Mouse (Mus musculus): Measurements from ENCODE around the gene Hist1h4a. TPM values are rescaled to one million over a fixed set of nuclear protein-coding genes. Genes with fewer than 3 reads are reported as not detected.
"Not testable (repeated sequence)": the region's sequence is repeated elsewhere in the genome, so short reads cannot be mapped to it uniquely, and the experiment has no call there.

Hist1h4a gene
- polyA plus RNA-seq, 1 experiment from 2014 or later: 0.38 TPM

DNA sequence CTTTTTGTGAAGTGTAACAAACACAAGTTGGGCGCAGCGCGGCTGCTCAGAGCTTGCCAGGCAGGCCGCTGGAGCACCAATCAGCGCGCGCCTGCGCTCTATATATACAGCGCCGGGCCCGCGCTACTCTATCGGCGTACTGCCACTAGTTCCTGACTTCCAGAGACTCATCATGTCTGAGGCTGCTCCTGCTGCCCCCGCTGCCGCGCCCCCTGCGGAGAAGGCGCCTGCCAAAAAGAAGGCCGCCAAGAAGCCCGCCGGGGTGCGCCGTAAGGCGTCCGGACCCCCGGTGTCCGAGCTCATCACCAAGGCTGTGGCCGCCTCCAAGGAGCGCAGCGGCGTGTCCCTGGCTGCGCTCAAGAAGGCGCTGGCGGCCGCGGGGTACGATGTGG lies 22.4 kb downstream of the Hist1h4a start, which contains the start of gene Hist1h1c:
TSS of gene Hist1h1c (plus strand) at position 132 of the 392 bp plus-strand sequence.
- Histone ChIP-seq H3K4me2 (replicated peaks) (peak within 1 kb of the TSS; percentile 100), H3K36me3 (no peaks in the 10 kb centered on the region), H3K9ac (replicated peaks) (peak within 1 kb of the TSS; percentile 77), H3K4me3 (peak within 1 kb of the TSS; percentile 54), H3K4me1 (peaks cover 21% of the 10 kb centered on the region), H3K27me3 (no peaks in the 10 kb centered on the region), H3K9me3 (no peaks in the 10 kb centered on the region), H3K27ac (replicated peaks) (peak within 1 kb of the TSS; percentile 96)
- under 1% methylated on average over 38 of the region's 38 CpGs for WGBS
- peak; percentile 96 for ATAC-seq (replicated peaks)

DNA sequence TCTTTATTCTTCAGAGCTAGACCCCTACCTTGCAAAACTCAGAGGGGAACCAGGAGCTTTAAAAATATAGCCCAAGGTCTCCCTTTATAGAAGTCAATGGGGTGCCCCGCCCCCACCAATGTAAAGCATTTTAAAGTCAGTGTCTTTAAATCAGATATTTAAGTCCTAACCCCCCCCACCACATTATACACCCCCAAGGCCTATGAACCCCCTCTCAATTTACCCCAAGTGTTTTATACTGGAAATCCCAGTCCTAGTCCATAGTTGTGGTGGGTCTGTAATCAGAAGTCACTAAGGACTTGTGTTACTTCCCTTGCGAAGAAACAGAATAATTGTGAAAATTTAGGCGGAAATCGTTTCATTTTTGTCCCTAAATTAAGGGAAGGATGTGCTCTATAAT lies 23.0 kb downstream of the Hist1h4a start:
- ATAC-seq (replicated peaks): no peak
- peaks cover 21% of the 10 kb centered on the region for H3K4me1 ChIP-seq
- H3K4me3 ChIP-seq: peak overlapping the region; percentile 54; the same call in 1 of the 2 replicates

DNA sequence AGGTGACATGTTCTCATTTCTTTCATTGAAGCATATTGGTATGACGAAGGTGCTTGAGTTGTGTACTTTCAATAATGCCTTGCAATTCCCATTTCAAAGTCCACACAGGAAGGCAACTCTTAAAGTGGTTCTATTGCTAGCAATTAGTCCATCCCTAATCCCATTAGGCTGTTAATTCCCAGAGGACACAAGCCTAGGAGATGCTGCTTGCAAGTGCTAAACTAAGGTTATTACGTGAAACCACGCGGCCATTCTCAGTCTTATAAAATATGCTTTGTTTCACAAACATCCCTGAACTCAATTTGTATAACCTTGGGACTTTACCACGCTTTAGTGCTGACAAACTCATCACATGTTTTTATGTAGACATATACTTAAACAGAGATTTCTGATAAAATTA lies 23.9 kb downstream of the Hist1h4a start:
- no peak for ATAC-seq (replicated peaks)
- WGBS: 83% methylated on average over 5 of the region's 5 CpGs
- Histone ChIP-seq H3K9ac (replicated peaks) (no peak overlapping the region), H3K4me2 (replicated peaks) (no peak overlapping the region), H3K27ac (replicated peaks) (no peak overlapping the region), H3K4me3 (no peak overlapping the region), H3K4me1 (peaks cover 21% of the 10 kb centered on the region), H3K9me3 (no peaks in the 10 kb centered on the region), H3K27me3 (no peaks in the 10 kb centered on the region), H3K36me3 (no peaks in the 10 kb centered on the region)

More for the DNA sequence above, 23.0 kb downstream of the Hist1h4a start:
- Histone ChIP-seq H3K4me2 (replicated peaks) (peak overlapping the region; percentile 100), H3K9ac (replicated peaks) (peak overlapping the region; percentile 77), H3K36me3 (no peaks in the 10 kb centered on the region), H3K9me3 (no peaks in the 10 kb centered on the region), H3K27me3 (no peaks in the 10 kb centered on the region), H3K27ac (replicated peaks) (peak overlapping the region; percentile 96)
- WGBS: 21% methylated on average over 4 of the region's 4 CpGs

GRCm38 (mm10) chr13:23732156-23732804 lies 28.8 kb downstream of the Hist1h4a start:
- H3K36me3 ChIP-seq: no peaks in the 10 kb centered on the region
- H3K4me3 ChIP-seq: no peak overlapping the region
- no peaks in the 10 kb centered on the region for H3K9me3 ChIP-seq
- H3K9ac ChIP-seq (replicated peaks): no peak overlapping the region
- no peak overlapping the region for H3K4me2 ChIP-seq (replicated peaks)
- H3K27ac ChIP-seq (replicated peaks): no peak overlapping the region
- WGBS: 25% methylated on average over 8 of the region's 8 CpGs
- H3K4me1 ChIP-seq: no peaks in the 10 kb centered on the region
- H3K27me3 ChIP-seq: no peaks in the 10 kb centered on the region
- ATAC-seq (replicated peaks): peak; percentile 53; the same call in 1 of the 2 replicates

- Histone ChIP-seq H3K27ac (replicated peaks) (no peak overlapping the region), H3K4me1 (no peaks in the 10 kb centered on the region), H3K27me3 (no peaks in the 10 kb centered on the region), H3K9me3 (no peaks in the 10 kb centered on the region), H3K36me3 (no peaks in the 10 kb centered on the region), H3K4me3 (no peak overlapping the region), H3K4me2 (replicated peaks) (no peak overlapping the region), H3K9ac (replicated peaks) (no peak overlapping the region)
- no peak for ATAC-seq (replicated peaks)
- 56% methylated on average over 8 of the region's 8 CpGs for WGBS
Measured at GRCm38 (mm10) chr13:23730479-23730878, 30.6 kb downstream of the Hist1h4a start.

GRCm38 (mm10) chr13:23729706-23730105 lies 31.3 kb downstream of the Hist1h4a start:
- no peak overlapping the region for H3K4me3 ChIP-seq
- H3K27me3 ChIP-seq: no peaks in the 10 kb centered on the region
- no peaks in the 10 kb centered on the region for H3K9me3 ChIP-seq
- no peak overlapping the region for H3K27ac ChIP-seq (replicated peaks)
- no peaks in the 10 kb centered on the region for H3K36me3 ChIP-seq
- no peak overlapping the region for H3K9ac ChIP-seq (replicated peaks)
- H3K4me1 ChIP-seq: no peaks in the 10 kb centered on the region
- 92% methylated on average over 5 of the region's 5 CpGs for WGBS
- H3K4me2 ChIP-seq (replicated peaks): no peak overlapping the region
- no peak for ATAC-seq (replicated peaks)

- no peak overlapping the region for H3K4me2 ChIP-seq (replicated peaks)
- H3K27ac ChIP-seq (replicated peaks): no peak overlapping the region
- no peaks in the 10 kb centered on the region for H3K9me3 ChIP-seq
- H3K27me3 ChIP-seq: no peaks in the 10 kb centered on the region
- ATAC-seq (replicated peaks): no peak
- WGBS: 88% methylated on average over 9 of the region's 9 CpGs
- no peak overlapping the region for H3K9ac ChIP-seq (replicated peaks)
- no peak overlapping the region for H3K4me3 ChIP-seq
- no peaks in the 10 kb centered on the region for H3K36me3 ChIP-seq
- no peaks in the 10 kb centered on the region for H3K4me1 ChIP-seq
Measured at GRCm38 (mm10) chr13:23729192-23729525, 31.9 kb downstream of the Hist1h4a start.

DNA sequence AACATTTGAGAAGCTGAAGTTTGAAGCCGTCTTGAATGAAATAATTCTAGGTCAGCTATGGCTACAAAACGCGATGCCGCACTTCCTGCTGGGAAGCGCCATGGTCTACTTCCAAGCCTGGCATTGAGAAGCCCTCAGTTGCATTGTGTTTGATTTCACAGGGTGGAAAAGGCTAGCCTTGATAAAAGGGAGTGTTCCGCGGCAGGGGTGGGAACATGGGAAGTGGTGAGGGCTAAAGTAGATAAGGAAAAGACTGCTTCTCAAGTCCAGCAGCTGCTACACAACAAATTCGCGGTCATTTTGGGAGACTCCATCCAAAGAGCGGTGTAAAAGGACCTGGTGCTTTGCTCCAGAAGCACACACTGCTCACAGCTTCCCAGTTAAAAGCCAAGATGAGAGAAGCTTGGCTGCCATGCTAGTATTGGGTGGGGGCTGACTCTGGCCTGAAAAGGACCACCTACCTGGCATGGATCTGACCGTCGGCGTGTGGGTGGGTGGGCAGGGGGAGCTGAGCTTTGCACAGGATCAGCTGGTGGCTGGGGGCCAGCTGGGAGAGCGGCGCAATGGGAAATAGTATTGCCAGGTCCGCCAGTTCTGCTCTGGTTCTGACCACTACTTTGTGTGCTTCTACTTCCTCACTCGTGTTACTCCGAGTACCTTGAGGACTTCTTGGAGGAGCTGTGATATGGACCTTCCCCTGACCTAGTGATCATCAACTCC lies 32.4 kb downstream of the Hist1h4a start:
- WGBS: 91% methylated on average over 18 of the region's 18 CpGs
- H3K9me3 ChIP-seq: no peaks in the 10 kb centered on the region
- ATAC-seq (replicated peaks): no peak

DNA sequence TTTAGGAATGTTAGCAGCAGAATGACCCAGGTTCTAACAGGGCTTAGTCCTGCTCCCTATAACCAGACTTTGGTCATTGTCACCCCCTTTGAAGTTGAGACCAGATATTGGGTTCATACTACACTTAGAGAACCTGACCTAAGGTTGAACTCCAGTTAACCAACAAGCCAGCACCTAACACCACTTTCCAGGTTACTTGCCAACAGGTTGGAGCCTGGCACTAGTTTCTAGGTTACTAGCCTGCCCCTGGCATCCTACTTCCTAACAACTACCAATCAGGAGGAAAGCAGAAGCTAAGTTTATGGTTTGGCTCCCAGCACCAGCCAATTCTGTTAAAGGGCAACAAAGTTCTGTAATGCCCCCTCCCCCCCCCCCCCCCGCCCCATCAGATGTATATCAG lies 35.8 kb downstream of the Hist1h4a start:
- Histone ChIP-seq H3K9me3 (no peaks in the 10 kb centered on the region), H3K4me1 (no peaks in the 10 kb centered on the region), H3K4me3 (no peak overlapping the region), H3K9ac (replicated peaks) (no peak overlapping the region), H3K36me3 (no peaks in the 10 kb centered on the region), H3K4me2 (replicated peaks) (no peak overlapping the region), H3K27me3 (no peaks in the 10 kb centered on the region), H3K27ac (replicated peaks) (no peak overlapping the region)
- ATAC-seq (replicated peaks): no peak
- WGBS: 60% methylated on average over 1 of the region's 1 CpGs

More for the DNA sequence above, 32.4 kb downstream of the Hist1h4a start:
- Histone ChIP-seq H3K4me2 (replicated peaks) (no peak overlapping the region), H3K36me3 (no peaks in the 10 kb centered on the region), H3K4me3 (no peak overlapping the region), H3K4me1 (no peaks in the 10 kb centered on the region), H3K27me3 (no peaks in the 10 kb centered on the region), H3K27ac (replicated peaks) (no peak overlapping the region), H3K9ac (replicated peaks) (no peak overlapping the region)

DNA sequence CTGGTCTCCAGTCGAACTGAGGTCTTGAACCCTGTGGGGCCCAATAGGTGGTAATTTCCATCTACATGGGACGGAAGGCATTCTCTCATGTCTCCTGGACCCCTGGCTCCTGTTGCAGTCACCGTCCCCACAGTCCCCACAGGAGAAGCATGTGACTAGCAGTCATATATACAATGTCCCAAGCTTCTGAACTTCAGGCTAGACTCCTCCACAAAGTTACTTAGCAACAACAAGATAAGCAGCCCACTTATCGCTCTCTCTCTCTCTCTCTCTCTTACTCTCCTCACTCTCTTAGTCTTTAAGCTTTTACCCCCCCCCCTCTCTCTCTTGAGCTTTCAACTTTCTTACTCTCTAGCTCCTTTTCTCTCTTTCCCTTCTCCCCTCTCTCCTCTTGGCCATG lies 36.8 kb downstream of the Hist1h4a start:
- Histone ChIP-seq H3K27ac (replicated peaks) (no peak overlapping the region), H3K4me1 (no peaks in the 10 kb centered on the region), H3K9ac (replicated peaks) (no peak overlapping the region), H3K4me2 (replicated peaks) (no peak overlapping the region), H3K36me3 (no peaks in the 10 kb centered on the region), H3K9me3 (no peaks in the 10 kb centered on the region), H3K4me3 (no peak overlapping the region), H3K27me3 (no peaks in the 10 kb centered on the region)
- WGBS: 90% methylated on average over 4 of the region's 4 CpGs
- ATAC-seq (replicated peaks): no peak

- not testable (repeated sequence) for H3K27ac ChIP-seq (replicated peaks); ATAC-seq (replicated peaks); H3K36me3 ChIP-seq; H3K9me3 ChIP-seq; H3K4me3 ChIP-seq; H3K4me1 ChIP-seq; H3K4me2 ChIP-seq (replicated peaks); H3K9ac ChIP-seq (replicated peaks); H3K27me3 ChIP-seq
- 10% methylated on average over 2 of the region's 2 CpGs for WGBS
Measured at GRCm38 (mm10) chr13:23717593-23718245, 43.3 kb downstream of the Hist1h4a start.

- H3K9ac ChIP-seq (replicated peaks): no peak overlapping the region
Measured at GRCm38 (mm10) chr13:23717176-23717575, 43.9 kb downstream of the Hist1h4a start.

More at GRCm38 (mm10) chr13:23717176-23717575, 43.9 kb downstream of the Hist1h4a start:
- ATAC-seq (replicated peaks): no peak
- Histone ChIP-seq H3K27ac (replicated peaks) (no peak overlapping the region), H3K36me3 (no peaks in the 10 kb centered on the region), H3K4me2 (replicated peaks) (no peak overlapping the region), H3K9me3 (no peaks in the 10 kb centered on the region), H3K27me3 (no peaks in the 10 kb centered on the region), H3K4me3 (no peak overlapping the region), H3K4me1 (no peaks in the 10 kb centered on the region)
- WGBS: 63% methylated on average over 11 of the region's 11 CpGs

All from forebrain, embryonic 15.5 days (tissue).